Mouse (Mus musculus): ENCODE measurements around the gene Elfn2. TPM values are rescaled to one million over a fixed set of nuclear protein-coding genes. Genes with fewer than 3 reads are reported as not detected.

The Elfn2 gene
- polyA plus RNA-seq, 1 experiment = 0.07 TPM

DNA sequence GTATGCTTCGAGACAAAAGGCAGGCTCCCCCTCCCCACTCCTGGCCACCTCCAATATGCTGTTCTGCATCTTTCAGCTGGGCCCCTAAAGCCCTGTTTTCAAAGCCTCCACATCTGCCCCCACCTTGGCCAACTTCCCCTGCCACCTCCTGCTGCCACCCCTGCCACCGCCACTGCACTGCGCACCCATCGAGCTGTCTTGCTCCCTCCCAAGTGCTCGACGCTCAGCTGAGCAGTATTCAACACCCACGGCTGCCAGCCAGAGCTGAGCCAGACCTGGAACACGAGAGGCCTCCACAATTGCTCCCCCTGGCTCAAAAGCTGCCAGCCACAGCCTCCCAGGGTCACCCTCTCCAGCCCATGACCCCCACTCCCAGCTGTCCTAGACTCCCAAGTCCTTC lies 74.0 kb downstream of the Elfn2 start:
- H3K36me3 ChIP-seq (ENCODE audit: control insufficient read depth, insufficient read depth) = no peaks in the 10 kb centered on the region
- peaks cover 66% of the 10 kb centered on the region for H3K27me3 ChIP-seq (ENCODE audit: control insufficient read depth, insufficient read depth, insufficient read length)
- H3ac ChIP-seq (ENCODE audit: control insufficient read depth, insufficient read length) = no peak overlapping the region
- H3K4me3 ChIP-seq = no peak overlapping the region
- H3K4me2 ChIP-seq (ENCODE audit: low read depth) = no peak overlapping the region
- TF ChIP-seq TCF3 (IDR thresholded peaks at IDR 0.05; ENCODE audit: insufficient read length, low read depth) = no peak
- TF ChIP-seq SRF (IDR thresholded peaks at IDR 0.05; ENCODE audit: control insufficient read depth, insufficient read length, low read depth) = no peak
- TF ChIP-seq MAX (IDR thresholded peaks at IDR 0.05; ENCODE audit: low read depth) = no peak
- no peak for TF ChIP-seq REST (IDR thresholded peaks at IDR 0.05; ENCODE audit: insufficient read depth, insufficient read length)
- TF ChIP-seq TCF12 (IDR thresholded peaks at IDR 0.05; ENCODE audit: insufficient read depth, poor library complexity, severe bottlenecking) = no peak
- no peak for TF ChIP-seq POLR2A (IDR thresholded peaks at IDR 0.05; ENCODE audit: insufficient read length, low read depth)
- no peaks in the 10 kb centered on the region for H3K79me2 ChIP-seq (ENCODE audit: control insufficient read depth, insufficient read depth)

DNA sequence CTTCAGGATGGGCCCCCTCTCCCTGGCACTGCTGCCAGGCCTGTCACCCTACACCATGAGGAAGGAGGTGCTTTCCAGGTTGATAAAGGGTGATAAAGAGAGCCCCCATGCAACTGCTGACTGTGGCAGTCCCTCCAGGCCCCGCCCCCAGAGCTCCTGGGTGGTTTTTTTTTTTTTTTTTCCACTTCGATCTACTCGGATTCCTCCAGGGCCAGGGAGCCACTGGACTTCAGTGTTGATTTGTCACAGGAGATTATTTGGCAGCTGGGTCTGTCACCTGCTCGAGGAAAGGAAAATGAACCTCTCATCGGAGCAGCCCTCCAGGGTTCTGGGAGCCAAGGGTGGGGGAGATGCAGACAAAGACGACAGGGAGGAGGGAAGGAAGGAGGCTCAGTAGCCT lies 74.9 kb downstream of the Elfn2 start:
- Histone ChIP-seq H3K79me2 (ENCODE audit: control insufficient read depth, insufficient read depth) (no peaks in the 10 kb centered on the region), H3K36me3 (ENCODE audit: control insufficient read depth, insufficient read depth) (no peaks in the 10 kb centered on the region), H3ac (ENCODE audit: control insufficient read depth, insufficient read length) (no peak overlapping the region), H3K27me3 (ENCODE audit: control insufficient read depth, insufficient read depth, insufficient read length) (peaks cover 58% of the 10 kb centered on the region), H3K4me3 (no peak overlapping the region), H3K4me2 (ENCODE audit: low read depth) (no peak overlapping the region)
- TF ChIP-seq E2F4 (IDR thresholded peaks at IDR 0.05; ENCODE audit: insufficient read depth) (no peak), POLR2A (IDR thresholded peaks at IDR 0.05; ENCODE audit: insufficient read length, low read depth) (no peak), TCF3 (IDR thresholded peaks at IDR 0.05; ENCODE audit: insufficient read length, low read depth) (no peak), REST (IDR thresholded peaks at IDR 0.05; ENCODE audit: insufficient read depth, insufficient read length) (no peak), CEBPB (IDR thresholded peaks at IDR 0.05; ENCODE audit: insufficient read depth, poor library complexity, severe bottlenecking) (no peak), TCF12 (IDR thresholded peaks at IDR 0.05; ENCODE audit: insufficient read depth, poor library complexity, severe bottlenecking) (no peak), MYOD1 (IDR thresholded peaks at IDR 0.05; ENCODE audit: control insufficient read depth in 1 of 3, insufficient read length in 2 of 3, low read depth in 2 of 3) (no peak), MAX (IDR thresholded peaks at IDR 0.05; ENCODE audit: low read depth) (no peak), SRF (IDR thresholded peaks at IDR 0.05; ENCODE audit: control insufficient read depth, insufficient read length, low read depth) (no peak), USF1 (IDR thresholded peaks at IDR 0.05; ENCODE audit: low read depth) (no peak)

DNA sequence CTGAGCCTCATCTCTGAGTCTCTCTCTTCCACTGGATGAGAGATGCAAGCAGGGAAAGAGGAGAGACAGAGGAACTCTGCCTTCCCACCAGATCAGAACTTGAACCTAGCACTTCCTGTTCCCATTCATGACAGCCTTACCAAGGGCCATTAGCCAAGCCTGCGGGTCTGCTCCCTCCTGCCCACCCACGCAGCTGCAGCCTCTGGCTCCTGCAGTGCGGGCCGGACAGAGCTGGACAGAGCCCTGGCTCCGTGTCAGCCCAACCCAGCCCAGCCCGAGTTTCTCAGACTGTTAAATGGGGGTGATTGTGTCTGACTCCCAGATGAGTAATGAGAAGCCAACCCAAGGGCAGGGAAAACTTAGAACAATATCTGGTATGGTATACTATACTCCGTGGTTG lies 83.3 kb downstream of the Elfn2 start:
- peak overlapping the region; percentile 59 for H3K4me2 ChIP-seq (ENCODE audit: low read depth)
- H3ac ChIP-seq (ENCODE audit: control insufficient read depth, insufficient read length) = no peak overlapping the region
- H3K79me2 ChIP-seq (ENCODE audit: control insufficient read depth, insufficient read depth) = no peaks in the 10 kb centered on the region
- H3K4me3 ChIP-seq = no peak overlapping the region
- peak; percentile 26 for TF ChIP-seq SRF (IDR thresholded peaks at IDR 0.05; ENCODE audit: control insufficient read depth, insufficient read length, low read depth)
- no peak for TF ChIP-seq TCF3 (IDR thresholded peaks at IDR 0.05; ENCODE audit: insufficient read length, low read depth)
- no peak for TF ChIP-seq USF1 (IDR thresholded peaks at IDR 0.05; ENCODE audit: low read depth)
- no peak for TF ChIP-seq MAX (IDR thresholded peaks at IDR 0.05; ENCODE audit: low read depth)
- TF ChIP-seq REST (IDR thresholded peaks at IDR 0.05; ENCODE audit: insufficient read depth, insufficient read length) = peak; percentile 72
- peak in 1 of 3 experiments; percentile 49 for TF ChIP-seq MYOD1 (IDR thresholded peaks at IDR 0.05; ENCODE audit: control insufficient read depth in 1 of 3, insufficient read length in 2 of 3, low read depth in 2 of 3)
- no peak for TF ChIP-seq CEBPB (IDR thresholded peaks at IDR 0.05; ENCODE audit: insufficient read depth, poor library complexity, severe bottlenecking)
- no peak for TF ChIP-seq TCF12 (IDR thresholded peaks at IDR 0.05; ENCODE audit: insufficient read depth, poor library complexity, severe bottlenecking)
- peak in 1 of 3 experiments; percentile 31 for TF ChIP-seq MYOG (IDR thresholded peaks at IDR 0.05; ENCODE audit: control insufficient read depth in 1 of 3, insufficient read depth in 1 of 3, insufficient read length in 2 of 3, low read depth in 2 of 3)
- no peak for TF ChIP-seq POLR2AphosphoS2 (IDR thresholded peaks at IDR 0.05; ENCODE audit: insufficient read length, low read depth)
- no peak for TF ChIP-seq E2F4 (IDR thresholded peaks at IDR 0.05; ENCODE audit: insufficient read depth)
- TF ChIP-seq POLR2A (IDR thresholded peaks at IDR 0.05; ENCODE audit: insufficient read length, low read depth) = no peak
- peaks cover 8% of the 10 kb centered on the region for H3K27me3 ChIP-seq (ENCODE audit: control insufficient read depth, insufficient read depth, insufficient read length)
- H3K36me3 ChIP-seq (ENCODE audit: control insufficient read depth, insufficient read depth) = no peaks in the 10 kb centered on the region

DNA sequence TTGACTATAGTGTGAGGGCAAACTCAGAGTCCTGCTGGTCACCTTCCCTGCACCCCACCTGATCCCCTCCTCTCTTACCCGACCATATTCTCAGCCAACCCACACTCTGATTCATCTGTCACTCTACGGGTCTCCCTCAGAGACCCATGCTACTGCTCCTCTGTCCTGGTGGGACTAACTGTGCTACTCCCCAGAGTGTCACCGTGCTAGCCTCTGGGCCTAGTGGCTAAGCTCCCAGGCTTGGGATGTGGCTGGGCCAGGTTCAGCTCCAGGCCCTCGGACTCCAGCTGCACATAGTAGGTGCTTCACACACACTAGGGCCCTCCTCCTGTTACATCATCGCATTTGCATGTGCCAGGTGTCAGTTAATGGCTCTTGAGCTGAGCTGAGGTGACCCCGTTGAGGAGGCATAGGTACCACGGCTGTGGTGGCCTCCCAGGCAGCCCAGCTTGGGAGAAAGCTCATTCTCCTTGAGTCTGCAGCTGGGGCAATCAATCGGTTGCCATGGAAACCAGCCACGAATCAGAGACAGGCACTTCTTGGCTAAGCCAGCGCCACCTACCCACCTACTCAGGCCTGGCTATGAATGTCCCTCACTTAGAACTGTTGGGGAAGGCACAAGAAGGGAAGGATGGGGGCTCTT lies 84.4 kb downstream of the Elfn2 start:
- Histone ChIP-seq H3K4me3 (no peak overlapping the region), H3ac (ENCODE audit: control insufficient read depth, insufficient read length) (no peak overlapping the region), H3K27me3 (ENCODE audit: control insufficient read depth, insufficient read depth, insufficient read length) (no peaks in the 10 kb centered on the region), H3K4me2 (ENCODE audit: low read depth) (peak overlapping the region; percentile 59), H3K79me2 (ENCODE audit: control insufficient read depth, insufficient read depth) (no peaks in the 10 kb centered on the region), H3K36me3 (ENCODE audit: control insufficient read depth, insufficient read depth) (no peaks in the 10 kb centered on the region)
- TF ChIP-seq E2F4 (IDR thresholded peaks at IDR 0.05; ENCODE audit: insufficient read depth) (no peak), MYOD1 (IDR thresholded peaks at IDR 0.05; ENCODE audit: control insufficient read depth in 1 of 3, insufficient read length in 2 of 3, low read depth in 2 of 3) (peak in 2 of 3 experiments; percentile 86 to 87)

DNA sequence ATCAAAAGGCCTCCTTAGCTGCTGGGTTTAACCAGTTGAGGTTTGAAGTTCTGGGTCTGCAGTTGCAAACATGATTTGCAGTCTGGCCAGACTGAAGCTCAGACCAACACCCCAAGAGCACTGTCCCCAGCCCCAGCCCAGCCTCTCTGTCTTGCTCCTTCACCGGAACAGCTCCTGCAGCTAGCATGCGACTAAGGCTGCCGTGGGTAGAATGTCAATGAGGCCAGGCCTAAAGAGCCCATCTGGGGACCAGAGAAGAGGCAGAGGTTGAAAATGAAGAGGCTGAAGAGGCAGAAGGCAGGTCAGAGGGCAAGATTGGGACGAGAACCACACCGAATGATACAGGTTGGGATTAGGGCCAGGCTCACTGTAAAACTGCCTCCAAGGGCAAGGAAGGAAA lies 85.2 kb downstream of the Elfn2 start:
- H3K4me2 ChIP-seq (ENCODE audit: low read depth) = no peak overlapping the region
- no peak overlapping the region for H3ac ChIP-seq (ENCODE audit: control insufficient read depth, insufficient read length)

More for the DNA sequence above, 85.2 kb downstream of the Elfn2 start:
- H3K27me3 ChIP-seq (ENCODE audit: control insufficient read depth, insufficient read depth, insufficient read length) = no peaks in the 10 kb centered on the region
- no peak overlapping the region for H3K4me3 ChIP-seq
- H3K79me2 ChIP-seq (ENCODE audit: control insufficient read depth, insufficient read depth) = no peaks in the 10 kb centered on the region
- TF ChIP-seq MYOG (IDR thresholded peaks at IDR 0.05; ENCODE audit: control insufficient read depth in 1 of 3, insufficient read depth in 1 of 3, insufficient read length in 2 of 3, low read depth in 2 of 3) = no peak
- no peak for TF ChIP-seq TCF12 (IDR thresholded peaks at IDR 0.05; ENCODE audit: insufficient read depth, poor library complexity, severe bottlenecking)
- TF ChIP-seq E2F4 (IDR thresholded peaks at IDR 0.05; ENCODE audit: insufficient read depth) = no peak
- no peak for TF ChIP-seq POLR2AphosphoS2 (IDR thresholded peaks at IDR 0.05; ENCODE audit: insufficient read length, low read depth)
- no peak for TF ChIP-seq CEBPB (IDR thresholded peaks at IDR 0.05; ENCODE audit: insufficient read depth, poor library complexity, severe bottlenecking)
- no peak for TF ChIP-seq TCF3 (IDR thresholded peaks at IDR 0.05; ENCODE audit: insufficient read length, low read depth)
- no peak for TF ChIP-seq MAX (IDR thresholded peaks at IDR 0.05; ENCODE audit: low read depth)
- no peak for TF ChIP-seq USF1 (IDR thresholded peaks at IDR 0.05; ENCODE audit: low read depth)
- TF ChIP-seq SRF (IDR thresholded peaks at IDR 0.05; ENCODE audit: control insufficient read depth, insufficient read length, low read depth) = no peak
- H3K36me3 ChIP-seq (ENCODE audit: control insufficient read depth, insufficient read depth) = no peaks in the 10 kb centered on the region
